Mouse (Mus musculus) lung, postnatal 10 days (tissue): ENCODE data around the gene Trmo.

ENCODE experiments used
- DNase-seq: peaks from one replicate; pipeline ENCODE4 v3.0.0; 2021

Trmo gene

GRCm38 (mm10) chr4:46337990-46338389 is 51.2 kb downstream of the Trmo start:
- no peak for DNase-seq

DNA sequence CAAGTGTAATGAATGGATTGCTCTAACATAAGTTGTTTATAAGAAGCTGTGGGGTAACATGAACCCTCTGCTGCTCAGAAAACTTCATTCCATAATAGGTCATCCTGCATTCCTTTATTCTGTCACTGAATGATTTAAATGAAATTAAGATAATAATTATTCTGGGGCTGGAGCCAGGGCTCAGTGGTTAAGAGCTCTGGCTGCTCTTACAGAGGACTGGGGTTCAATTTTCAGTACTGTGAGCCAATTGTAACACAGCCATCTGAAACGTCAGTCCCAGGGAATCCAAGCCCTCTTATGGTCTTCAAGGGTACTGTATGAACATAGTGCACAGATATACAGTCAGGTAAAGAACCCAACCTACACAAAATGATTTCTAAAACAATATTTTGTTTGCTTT is 53.4 kb downstream of the Trmo start:
- DNase-seq, result no peak

- DNase-seq, result no peak
Observed at GRCm38 (mm10) chr4:46328906-46329305, 60.3 kb downstream of the Trmo start.
